Mouse (Mus musculus) heart, adult 8-10 months (tissue): ENCODE measurements at regions not wholly inside any gene's neighbourhood (a gene's known extent, or its start where the extent isn't known, plus 50 kb on each side); places are given as distances from the start of the nearest gene placed in this dataset.

Experiments
- DNase-seq: peaks from one replicate; pipeline ENCODE4 v3.0.0; 2022; ENCODE audit warnings: low spot score

- DNase-seq = no peak
These were observed 242.7 kb downstream of the Tshz3 start for GRCm38 (mm10) chr7:36940611-36941010.

GRCm38 (mm10) chr7:36945024-36945815 lies 247.3 kb downstream of the Tshz3 start:
- DNase-seq = no peak

- DNase-seq = no peak
These were observed 251.6 kb downstream of the Tshz3 start for GRCm38 (mm10) chr7:36949511-36949910.

GRCm38 (mm10) chr7:36955376-36955775 lies 257.5 kb downstream of the Tshz3 start:
- no peak for DNase-seq

GRCm38 (mm10) chr7:36958255-36958654 lies 260.3 kb downstream of the Tshz3 start:
- DNase-seq = peak; percentile 47

GRCm38 (mm10) chr7:36971772-36972171 lies 273.9 kb downstream of the Tshz3 start:
- DNase-seq = no peak

GRCm38 (mm10) chr7:36973654-36974320 lies 275.9 kb downstream of the Tshz3 start:
- DNase-seq = peak; percentile 7

GRCm38 (mm10) chr7:36974573-36974972 lies 276.7 kb downstream of the Tshz3 start:
- no peak for DNase-seq

GRCm38 (mm10) chr7:36975475-36975874 lies 277.6 kb downstream of the Tshz3 start:
- DNase-seq = no peak

GRCm38 (mm10) chr7:36977819-36978218 lies 279.9 kb downstream of the Tshz3 start:
- DNase-seq = no peak

- no peak for DNase-seq
These were observed 291.5 kb downstream of the Tshz3 start for GRCm38 (mm10) chr7:36989380-36989779.

GRCm38 (mm10) chr7:37004601-37005000 lies 306.7 kb downstream of the Tshz3 start:
- DNase-seq = peak; percentile 39

- no peak for DNase-seq
These were observed 307.8 kb downstream of the Tshz3 start for GRCm38 (mm10) chr7:37005701-37006100.

GRCm38 (mm10) chr7:37006921-37007320 lies 309.0 kb downstream of the Tshz3 start:
- peak; percentile 15 for DNase-seq

GRCm38 (mm10) chr7:37011180-37011754 lies 313.3 kb downstream of the Tshz3 start:
- DNase-seq = peak; percentile 70

GRCm38 (mm10) chr7:37020078-37020477 lies 322.2 kb downstream of the Tshz3 start:
- no peak for DNase-seq

GRCm38 (mm10) chr7:37024501-37025025 lies 326.6 kb downstream of the Tshz3 start:
- DNase-seq = no peak

GRCm38 (mm10) chr7:37064582-37065458 lies 366.9 kb downstream of the Tshz3 start:
- no peak for DNase-seq

- no peak for DNase-seq
These were observed 379.8 kb downstream of the Tshz3 start for GRCm38 (mm10) chr7:37077698-37078097.

- DNase-seq = no peak
These were observed 380.2 kb downstream of the Tshz3 start for GRCm38 (mm10) chr7:37078140-37078539.

- DNase-seq = no peak
These were observed 391.8 kb downstream of the Tshz3 start for GRCm38 (mm10) chr7:37089726-37090125.

- no peak for DNase-seq
These were observed 394.7 kb downstream of the Tshz3 start for GRCm38 (mm10) chr7:37092572-37092971.
